Mouse (Mus musculus) heart, adult 2 months (tissue): Measurements from ENCODE around the gene Cdc7.

Source experiments
- CTCF ChIP-seq: fragments of 200-600 bp; IDR thresholded peaks from 2 replicates; pipeline ENCODE4 v1.8.1; 2022; ENCODE audit warnings: antibody characterized with exemption, mild to moderate bottlenecking, moderate library complexity
- EP300 ChIP-seq: fragments of 200-500 bp; IDR thresholded peaks from 2 replicates; pipeline ENCODE4 v1.6.1; 2011; ENCODE audit warnings: low read depth, low read length, control low read depth; ENCODE audit not compliant: insufficient read depth
- POLR2A ChIP-seq: fragments of 200-500 bp; IDR thresholded peaks from 2 replicates; pipeline ENCODE4 v1.6.1; 2011; ENCODE audit warnings: mild to moderate bottlenecking, low read depth, low read length, control low read depth; ENCODE audit not compliant: insufficient read depth

DNA sequence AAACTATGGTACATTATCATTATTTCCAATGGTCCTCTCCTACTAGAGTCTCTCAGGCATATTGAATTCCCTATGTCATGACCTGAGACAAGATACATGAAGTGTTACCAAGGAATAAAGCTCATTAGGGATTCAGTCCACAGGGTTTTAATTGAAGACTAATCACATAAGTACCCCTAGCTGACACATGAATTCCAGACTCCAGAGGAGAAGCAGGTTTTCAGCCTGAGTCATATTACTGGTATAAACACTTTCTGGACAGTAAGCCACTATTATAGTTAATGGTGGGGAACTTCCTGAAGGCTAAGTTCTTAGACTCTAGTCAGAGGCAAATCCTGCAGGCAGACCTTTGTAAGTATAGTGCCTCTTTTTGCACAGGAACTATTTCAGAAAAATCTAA, 44.8 kb upstream of the Cdc7 start:
- TF ChIP-seq POLR2A (no peak), CTCF (no peak), EP300 (no peak)
